Mouse (Mus musculus): ENCODE data around the gene Brinp2. TPM values are rescaled to one million over a fixed set of nuclear protein-coding genes. Genes with fewer than 3 reads are reported as not detected.
A peak's percentile ranks its signal among the peaks of the same experiment; 100 is the strongest.

Brinp2 gene
- polyA plus RNA-seq, 2 experiments: 0.39 TPM

GRCm38 (mm10) chr1:158328126-158328525 lies 28.0 kb downstream of the Brinp2 start:
- Histone ChIP-seq H3K4me3 (replicated peaks; ENCODE audit: low read length) (no peak overlapping the region), H3K4me2 (replicated peaks; ENCODE audit: low read depth, low read length, severe bottlenecking) (no peak overlapping the region), H3K9ac (ENCODE audit: low read depth, low read length, severe bottlenecking) (no peak overlapping the region), H3K4me1 (ENCODE audit: control insufficient read depth, insufficient read depth, low read length) (no peaks in the 10 kb centered on the region), H3K27me3 (ENCODE audit: control insufficient read depth, insufficient read depth, low read length) (no peaks in the 10 kb centered on the region), H3K36me3 (ENCODE audit: control insufficient read depth, insufficient read depth, low read length) (no peaks in the 10 kb centered on the region), H3K27ac (replicated peaks; ENCODE audit: low read depth, low read length) (no peak overlapping the region), H3K9me3 (ENCODE audit: control insufficient read depth, low read length) (no peaks in the 10 kb centered on the region)
- 85% methylated on average over 5 of the region's 5 CpGs for WGBS
- no peak for DNase-seq (ENCODE audit: low spot score)
- TF ChIP-seq POLR2A (IDR thresholded peaks at IDR 0.05; ENCODE audit: borderline replicate concordance, extremely low read depth, insufficient read depth, insufficient read length): no peak
- no peak for ATAC-seq (ENCODE audit: low FRiP score, low read depth)

DNA sequence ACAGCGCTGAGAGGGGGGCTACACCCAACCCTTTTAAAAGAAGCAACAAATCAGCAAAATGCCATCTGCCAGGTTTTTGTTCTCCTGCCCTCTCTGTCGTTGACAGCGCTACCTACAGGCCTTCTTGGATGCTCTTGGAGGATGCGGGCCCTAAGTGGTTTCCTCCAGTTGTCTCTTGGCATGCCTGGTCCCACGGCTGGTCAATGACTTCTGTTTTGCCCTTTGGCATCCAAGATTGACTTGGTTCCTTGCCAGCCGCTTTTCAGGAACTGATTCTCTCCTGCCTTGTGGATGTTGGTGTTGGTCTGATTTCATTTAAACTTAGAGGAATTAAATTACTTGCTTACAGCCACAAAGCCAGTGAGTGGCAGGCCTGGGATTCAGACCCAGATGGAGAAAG lies 32.8 kb downstream of the Brinp2 start:
- Histone ChIP-seq H3K36me3 (ENCODE audit: control insufficient read depth, insufficient read depth, low read length) (no peaks in the 10 kb centered on the region), H3K27ac (replicated peaks; ENCODE audit: low read depth, low read length) (no peak overlapping the region), H3K9me3 (ENCODE audit: control insufficient read depth, low read length) (no peaks in the 10 kb centered on the region), H3K27me3 (ENCODE audit: control insufficient read depth, insufficient read depth, low read length) (no peaks in the 10 kb centered on the region), H3K4me3 (replicated peaks; ENCODE audit: low read length) (no peak overlapping the region), H3K9ac (ENCODE audit: low read depth, low read length, severe bottlenecking) (no peak overlapping the region), H3K4me2 (replicated peaks; ENCODE audit: low read depth, low read length, severe bottlenecking) (no peak overlapping the region), H3K4me1 (ENCODE audit: control insufficient read depth, insufficient read depth, low read length) (no peaks in the 10 kb centered on the region)
- DNase-seq (ENCODE audit: low spot score) (no peak), ATAC-seq (ENCODE audit: low FRiP score, low read depth) (no peak)
- no peak for TF ChIP-seq POLR2A (IDR thresholded peaks at IDR 0.05; ENCODE audit: borderline replicate concordance, extremely low read depth, insufficient read depth, insufficient read length)
- 83% methylated on average over 6 of the region's 6 CpGs for WGBS

GRCm38 (mm10) chr1:158310426-158311156 lies 45.5 kb downstream of the Brinp2 start:
- Histone ChIP-seq H3K9ac (ENCODE audit: low read depth, low read length, severe bottlenecking) (no peak overlapping the region), H3K4me2 (replicated peaks; ENCODE audit: low read depth, low read length, severe bottlenecking) (no peak overlapping the region), H3K9me3 (ENCODE audit: control insufficient read depth, low read length) (no peaks in the 10 kb centered on the region), H3K27me3 (ENCODE audit: control insufficient read depth, insufficient read depth, low read length) (no peaks in the 10 kb centered on the region), H3K27ac (replicated peaks; ENCODE audit: low read depth, low read length) (no peak overlapping the region), H3K4me3 (replicated peaks; ENCODE audit: low read length) (no peak overlapping the region), H3K36me3 (ENCODE audit: control insufficient read depth, insufficient read depth, low read length) (no peaks in the 10 kb centered on the region), H3K4me1 (ENCODE audit: control insufficient read depth, insufficient read depth, low read length) (no peaks in the 10 kb centered on the region)
- WGBS: 67% methylated on average over 5 of the region's 5 CpGs
- DNase-seq (ENCODE audit: low spot score): no peak
- TF ChIP-seq POLR2A (IDR thresholded peaks at IDR 0.05; ENCODE audit: borderline replicate concordance, extremely low read depth, insufficient read depth, insufficient read length): no peak
- no peak for ATAC-seq (ENCODE audit: low FRiP score, low read depth)

GRCm38 (mm10) chr1:158297042-158297441 lies 59.1 kb downstream of the Brinp2 start:
- H3K9ac ChIP-seq (ENCODE audit: low read depth, low read length, severe bottlenecking): no peak overlapping the region
- no peak overlapping the region for H3K4me3 ChIP-seq (replicated peaks; ENCODE audit: low read length)
- H3K36me3 ChIP-seq (ENCODE audit: control insufficient read depth, insufficient read depth, low read length): no peaks in the 10 kb centered on the region
- no peak overlapping the region for H3K4me2 ChIP-seq (replicated peaks; ENCODE audit: low read depth, low read length, severe bottlenecking)
- DNase-seq (ENCODE audit: low spot score) (peak; percentile 9), ATAC-seq (ENCODE audit: low FRiP score, low read depth) (no peak)
- H3K4me1 ChIP-seq (ENCODE audit: control insufficient read depth, insufficient read depth, low read length): peaks cover 9% of the 10 kb centered on the region
- no peak for TF ChIP-seq POLR2A (IDR thresholded peaks at IDR 0.05; ENCODE audit: borderline replicate concordance, extremely low read depth, insufficient read depth, insufficient read length)
- H3K27me3 ChIP-seq (ENCODE audit: control insufficient read depth, insufficient read depth, low read length): no peaks in the 10 kb centered on the region
- WGBS: 47% methylated on average over 7 of the region's 7 CpGs
- H3K27ac ChIP-seq (replicated peaks; ENCODE audit: low read depth, low read length): no peak overlapping the region
- no peaks in the 10 kb centered on the region for H3K9me3 ChIP-seq (ENCODE audit: control insufficient read depth, low read length)

- ATAC-seq (ENCODE audit: low FRiP score, low read depth): no peak
These were observed 59.7 kb downstream of the Brinp2 start for GRCm38 (mm10) chr1:158296287-158296931.

More at GRCm38 (mm10) chr1:158296287-158296931, 59.7 kb downstream of the Brinp2 start:
- H3K4me3 ChIP-seq (replicated peaks; ENCODE audit: low read length): no peak overlapping the region
- 70% methylated on average over 8 of the region's 8 CpGs for WGBS
- H3K36me3 ChIP-seq (ENCODE audit: control insufficient read depth, insufficient read depth, low read length): no peaks in the 10 kb centered on the region
- no peak overlapping the region for H3K27ac ChIP-seq (replicated peaks; ENCODE audit: low read depth, low read length)
- DNase-seq (ENCODE audit: low spot score): no peak
- H3K9ac ChIP-seq (ENCODE audit: low read depth, low read length, severe bottlenecking): no peak overlapping the region
- H3K4me2 ChIP-seq (replicated peaks; ENCODE audit: low read depth, low read length, severe bottlenecking): no peak overlapping the region
- H3K27me3 ChIP-seq (ENCODE audit: control insufficient read depth, insufficient read depth, low read length): no peaks in the 10 kb centered on the region
- TF ChIP-seq POLR2A (IDR thresholded peaks at IDR 0.05; ENCODE audit: borderline replicate concordance, extremely low read depth, insufficient read depth, insufficient read length): no peak
- H3K9me3 ChIP-seq (ENCODE audit: control insufficient read depth, low read length): no peaks in the 10 kb centered on the region
- peaks cover 9% of the 10 kb centered on the region for H3K4me1 ChIP-seq (ENCODE audit: control insufficient read depth, insufficient read depth, low read length)

All from limb, embryonic 14.5 days (tissue).